Comparison of ENCODE assay signal across 8 mouse cellular contexts in genomic region chr1:20554398-20554797, GRCm38 (mm10).
A peak's percentile ranks its signal among the peaks of the same experiment; 100 is the strongest.
DNase-seq lines count a peak whose midpoint lies in the region; ATAC-seq and TF ChIP-seq lines count a peak whose summit lies in the region.

No protein-coding gene starts in this region.

- no peaks in the 10 kb centered on the region for H3K36me3 ChIP-seq in ES-Bruce4 (ENCODE audit: control insufficient read depth, insufficient read depth, low read length, poor library complexity, severe bottlenecking)
- no peaks in the 10 kb centered on the region for H3K36me3 ChIP-seq in midbrain, embryonic 14.5 days (ENCODE audit: control insufficient read depth, insufficient read depth, low read length)

- H3K9ac ChIP-seq in ES-Bruce4 (ENCODE audit: low read depth, poor library complexity, severe bottlenecking): no peak overlapping the region
- H3K9ac ChIP-seq in midbrain, embryonic 14.5 days (replicated peaks; ENCODE audit: low read length): no peak overlapping the region

- no peak for TF ChIP-seq POLR2A in ES-Bruce4 (IDR thresholded peaks at IDR 0.05; ENCODE audit: insufficient read depth, low read length)

- ATAC-seq in granulocyte monocyte progenitor cell, adult 5-6 weeks (replicated peaks; ENCODE audit: poor library complexity, severe bottlenecking): peak; percentile 61
- no peak; the same call in 1 of the 2 replicates for ATAC-seq in midbrain, embryonic 14.5 days (ENCODE audit: low FRiP score, low TSS enrichment)

- H3K4me3 ChIP-seq in ES-Bruce4 (ENCODE audit: low read depth, low read length): no peak overlapping the region
- H3K4me3 ChIP-seq in midbrain, embryonic 14.5 days (replicated peaks; ENCODE audit: low read depth, low read length): no peak overlapping the region

- H3K9me3 ChIP-seq in ES-Bruce4 (replicated peaks; ENCODE audit: control insufficient read depth, insufficient read depth, low read length, poor library complexity, severe bottlenecking): no peaks in the 10 kb centered on the region
- H3K9me3 ChIP-seq in midbrain, embryonic 14.5 days (ENCODE audit: control insufficient read depth, low read length): no peaks in the 10 kb centered on the region

- no peaks in the 10 kb centered on the region for H3K27me3 ChIP-seq in ES-Bruce4 (ENCODE audit: control insufficient read depth, insufficient read depth, low read length, poor library complexity, severe bottlenecking)
- H3K27me3 ChIP-seq in midbrain, embryonic 14.5 days (ENCODE audit: control insufficient read depth, insufficient read depth, low read length): no peaks in the 10 kb centered on the region

- no peak overlapping the region for H3K27ac ChIP-seq in ES-Bruce4 (ENCODE audit: insufficient read depth, low read length)
- no peak overlapping the region for H3K27ac ChIP-seq in midbrain, embryonic 14.5 days (replicated peaks; ENCODE audit: low read depth, low read length)

- peak; percentile 84 for TF ChIP-seq CTCF in ES-Bruce4 (IDR thresholded peaks at IDR 0.05; ENCODE audit: low read depth, low read length)

- no peak overlapping the region for H3K4me2 ChIP-seq in midbrain, embryonic 14.5 days (ENCODE audit: low read length)

- WGBS in midbrain, embryonic 14.5 days: 34% methylated on average over 6 of the region's 6 CpGs

- DNase-seq in heart, adult 18-20 months: peak; percentile 10 to 15
- no peak for DNase-seq in heart, adult 9 months (ENCODE audit: low spot score in 2 of 2)
- peak; percentile 30 to 56 for DNase-seq in cerebellum, postnatal 25 days
- DNase-seq in layer of hippocampus, postnatal 14 days (ENCODE audit: low spot score in 2 of 2): peak; percentile 26 to 75
- peak; percentile 80 for DNase-seq in midbrain, embryonic 14.5 days
- no peak for DNase-seq in B cell, adult 2 months

- no peak for TF ChIP-seq EP300 in ES-Bruce4 (IDR thresholded peaks at IDR 0.05; ENCODE audit: insufficient read depth, low read depth, low read length)

- no peaks in the 10 kb centered on the region for H3K4me1 ChIP-seq in ES-Bruce4 (ENCODE audit: control insufficient read depth, insufficient read depth, low read length)
- no peaks in the 10 kb centered on the region for H3K4me1 ChIP-seq in midbrain, embryonic 14.5 days (ENCODE audit: control insufficient read depth, insufficient read depth, low read length)

Comparison
In these comparisons a context has a peak if more than half of its experiments do, and no peak if none do; other contexts are left out.
1. DNase-seq: peak in heart, adult 18-20 months (2 of 2), cerebellum, postnatal 25 days (2 of 2), layer of hippocampus, postnatal 14 days (2 of 2) and midbrain, embryonic 14.5 days (single experiment); none in heart, adult 9 months (0 of 2) and B cell, adult 2 months (0 of 2).